In genomic region chrX:160994543-160995121, GRCm38 (mm10) we compare ENCODE assay signal across 8 mouse cellular contexts. TPM values are rescaled to one million over a fixed set of nuclear protein-coding genes. Genes with fewer than 3 reads are reported as not detected.
DNase-seq lines count a peak whose midpoint lies in the region; ATAC-seq and TF ChIP-seq lines count a peak whose summit lies in the region.

Gene Cdkl5 (minus strand): TSS chrX:160994704.

- peak; percentile 61 for TF ChIP-seq CTCF in midbrain, postnatal 0 days (IDR thresholded peaks at IDR 0.05)

- H3K9ac ChIP-seq in embryonic facial prominence, embryonic 14.5 days (ENCODE audit: low read depth, low read length) = peak within 1 kb of the TSS; percentile 72
- H3K9ac ChIP-seq in limb, embryonic 14.5 days (ENCODE audit: low read depth, low read length, severe bottlenecking) = peak within 1 kb of the TSS; percentile 65
- H3K9ac ChIP-seq in midbrain, postnatal 0 days (replicated peaks; ENCODE audit: low read length, poor library complexity, severe bottlenecking) = peak within 1 kb of the TSS; percentile 68

- DNase-seq in 3T3-L1 (ENCODE audit: low read depth, low spot score) = peak; percentile 97
- peak; percentile 68 to 83 for DNase-seq in adrenal gland, postnatal 4 days (ENCODE audit: low spot score in 2 of 2)
- DNase-seq in embryonic facial prominence, embryonic 14.5 days (ENCODE audit: low spot score) = peak; percentile 97
- peak; percentile 93 for DNase-seq in heart, adult 8-10 months (ENCODE audit: low spot score)
- peak; percentile 97 for DNase-seq in kidney, adult 9 months
- DNase-seq in limb, embryonic 14.5 days (ENCODE audit: low spot score) = peak; percentile 95
- DNase-seq in midbrain, postnatal 0 days (ENCODE audit: low spot score) = peak; percentile 97
- peak; percentile 79 to 85 for DNase-seq in spleen, postnatal 14 days (ENCODE audit: low spot score in 2 of 2)

- 34% methylated on average over 47 of the region's 53 CpGs for WGBS in embryonic facial prominence, embryonic 14.5 days
- 20% methylated on average over 50 of the region's 53 CpGs for WGBS in limb, embryonic 14.5 days
- WGBS in midbrain, postnatal 0 days = 21% methylated on average over 50 of the region's 53 CpGs

- peak within 1 kb of the TSS; percentile 61 for H3K27ac ChIP-seq in embryonic facial prominence, embryonic 14.5 days (replicated peaks; ENCODE audit: low read depth, low read length)
- H3K27ac ChIP-seq in limb, embryonic 14.5 days (replicated peaks; ENCODE audit: low read depth, low read length) = 0 out of 2 replicates have a peak within 1 kb of the TSS, but pooled peaks have one; percentile 26
- peak within 1 kb of the TSS; percentile 84 for H3K27ac ChIP-seq in midbrain, postnatal 0 days (ENCODE audit: low read depth, low read length)

- H3K36me3 ChIP-seq in embryonic facial prominence, embryonic 14.5 days (ENCODE audit: control insufficient read depth, insufficient read depth, low read length) = no peaks in the 10 kb centered on the region
- H3K36me3 ChIP-seq in limb, embryonic 14.5 days (ENCODE audit: control insufficient read depth, insufficient read depth, low read length) = no peaks in the 10 kb centered on the region
- H3K36me3 ChIP-seq in midbrain, postnatal 0 days (ENCODE audit: insufficient read depth, low read length) = no peaks in the 10 kb centered on the region

- TF ChIP-seq POLR2A in limb, embryonic 14.5 days (IDR thresholded peaks at IDR 0.05; ENCODE audit: borderline replicate concordance, extremely low read depth, insufficient read depth, insufficient read length) = peak; percentile 57; the same call in 1 of the 2 replicates

- H3K9me3 ChIP-seq in embryonic facial prominence, embryonic 14.5 days (ENCODE audit: control insufficient read depth, low read length) = no peaks in the 10 kb centered on the region
- no peaks in the 10 kb centered on the region for H3K9me3 ChIP-seq in limb, embryonic 14.5 days (ENCODE audit: control insufficient read depth, low read length)
- H3K9me3 ChIP-seq in midbrain, postnatal 0 days (ENCODE audit: low read length) = no peaks in the 10 kb centered on the region

- H3K4me3 ChIP-seq in embryonic facial prominence, embryonic 14.5 days (ENCODE audit: low read depth, low read length) = peak within 1 kb of the TSS; percentile 57
- peak within 1 kb of the TSS; percentile 56 for H3K4me3 ChIP-seq in limb, embryonic 14.5 days (replicated peaks; ENCODE audit: low read length)
- H3K4me3 ChIP-seq in midbrain, postnatal 0 days (ENCODE audit: low read depth, low read length) = peak within 1 kb of the TSS; percentile 60

- peak within 1 kb of the TSS; percentile 61 for H3K4me2 ChIP-seq in embryonic facial prominence, embryonic 14.5 days (ENCODE audit: low read depth, low read length)
- peak within 1 kb of the TSS; percentile 51 for H3K4me2 ChIP-seq in limb, embryonic 14.5 days (replicated peaks; ENCODE audit: low read depth, low read length, severe bottlenecking)
- peak within 1 kb of the TSS; percentile 42 for H3K4me2 ChIP-seq in midbrain, postnatal 0 days (ENCODE audit: low read depth, low read length, poor library complexity, severe bottlenecking)

- H3K27me3 ChIP-seq in embryonic facial prominence, embryonic 14.5 days (replicated peaks; ENCODE audit: control insufficient read depth, insufficient read depth, low read length) = 0 out of 2 replicates have a peak, but pooled peaks cover 14% of the 10 kb centered on the region
- H3K27me3 ChIP-seq in limb, embryonic 14.5 days (ENCODE audit: control insufficient read depth, insufficient read depth, low read length) = no peaks in the 10 kb centered on the region; the same call in 1 of the 2 replicates
- peaks cover 3% of the 10 kb centered on the region; the same call in 1 of the 2 replicates for H3K27me3 ChIP-seq in midbrain, postnatal 0 days (ENCODE audit: insufficient read depth, low read length)

- no peaks in the 10 kb centered on the region for H3K4me1 ChIP-seq in embryonic facial prominence, embryonic 14.5 days (ENCODE audit: control insufficient read depth, insufficient read depth, low read length)
- H3K4me1 ChIP-seq in limb, embryonic 14.5 days (ENCODE audit: control insufficient read depth, insufficient read depth, low read length) = no peaks in the 10 kb centered on the region
- H3K4me1 ChIP-seq in midbrain, postnatal 0 days (ENCODE audit: insufficient read depth, low read length) = no peaks in the 10 kb centered on the region

- ATAC-seq in embryonic facial prominence, embryonic 14.5 days (ENCODE audit: low read depth) = peak; percentile 95
- peak; percentile 95 for ATAC-seq in limb, embryonic 14.5 days (ENCODE audit: low FRiP score, low read depth)
- peak; percentile 96 for ATAC-seq in midbrain, postnatal 0 days (ENCODE audit: low FRiP score)

RNA-seq across cellular contexts. Expression of gene Cdkl5, which starts in this region (rescaled TPM):
- total RNA-seq in adrenal gland, postnatal 4 days (2021) = 10 to 100 TPM; 12.2 to 15.2 TPM
- 3.0 and 3.7 TPM in 2 replicates for polyA plus RNA-seq in embryonic facial prominence, embryonic 14.5 days (2014; fragmentation: Nextera tagmentation; extraction: Ambion mirVana)
- total RNA-seq in heart, adult 8-10 months (2022) = 1 to 10 TPM; 5.0 to 6.0 (median 5.8) TPM
- 2.8 and 3.3 TPM in 2 replicates for polyA plus RNA-seq in limb, embryonic 14.5 days (2012; rRNA removed)
- polyA plus RNA-seq in limb, embryonic 14.5 days (2014; fragmentation: Nextera tagmentation; extraction: Ambion mirVana) = 2.5 TPM in 2 replicates
- total RNA-seq in midbrain, postnatal 0 days (2014; rRNA removed) = 15.4 and 18.3 TPM in 2 replicates
- 3.4 and 3.7 TPM in 2 replicates for polyA plus RNA-seq in midbrain, postnatal 0 days (2015; fragmentation: Nextera tagmentation; extraction: Ambion mirVana)

Comparison
In these comparisons a context has a peak if more than half of its experiments do, and no peak if none do; other contexts are left out.
1. Peak in every context shown above with its lines: DNase-seq, ATAC-seq, H3K4me3 ChIP-seq and H3K27ac ChIP-seq.
2. H3K27ac ChIP-seq: peak in every context shown above with its lines; median percentile 84 in midbrain, postnatal 0 days; 61 in embryonic facial prominence, embryonic 14.5 days; 26 in limb, embryonic 14.5 days.